Mouse (Mus musculus) kidney, embryonic 15.5 days (tissue): Measurements from ENCODE around the gene Vkorc1l1. TPM values are rescaled to one million over a fixed set of nuclear protein-coding genes. Genes with fewer than 3 reads are reported as not detected.

Experiments
- ATAC-seq: fragments of 200-750 bp; cut with Nextera tagmentation; replicated peaks from 2 replicates; pipeline ENCODE4 v1.8.0; 2017; ENCODE audit warnings: moderate TSS enrichment; ENCODE audit not compliant: low FRiP score
- H3K27ac ChIP-seq: fragments of 300-500 bp; sonication (generic); 2 replicates; pipeline ENCODE4 v1.5.1; 2015; ENCODE audit warnings: mild to moderate bottlenecking, inconsistent platforms
- H3K27me3 ChIP-seq: fragments of 300-500 bp; sonication (generic); 2 replicates; pipeline ENCODE4 v1.6.1; 2015; ENCODE audit warnings: inconsistent platforms
- H3K36me3 ChIP-seq: fragments of 300-500 bp; sonication (generic); 2 replicates; pipeline ENCODE4 v1.6.1; 2015; ENCODE audit warnings: inconsistent platforms
- H3K4me1 ChIP-seq: fragments of 300-500 bp; sonication (generic); 2 replicates; pipeline ENCODE4 v1.6.1; 2015; ENCODE audit warnings: inconsistent platforms
- H3K4me2 ChIP-seq: fragments of 300-500 bp; sonication (generic); 2 replicates; pipeline ENCODE4 v1.6.1; 2015; ENCODE audit warnings: moderate library complexity, mild to moderate bottlenecking, inconsistent platforms
- H3K4me3 ChIP-seq: fragments of 300-500 bp; sonication (generic); replicated peaks from 2 replicates; pipeline ENCODE4 v1.5.1; 2015; ENCODE audit warnings: mild to moderate bottlenecking, inconsistent platforms
- H3K9ac ChIP-seq: fragments of 300-500 bp; sonication (generic); 2 replicates; pipeline ENCODE4 v1.6.1; 2015; ENCODE audit warnings: mild to moderate bottlenecking, inconsistent platforms
- H3K9me3 ChIP-seq: fragments of 300-500 bp; sonication (generic); replicated peaks from 2 replicates; pipeline ENCODE4 v1.6.1; 2016; ENCODE audit warnings: inconsistent platforms
- WGBS: fragments of 180-500 bp; shearing (Covaris S2); methylation state at CpG from one replicate; pipeline ENCODE4 v1.1.7; 2015; ENCODE audit warnings: mixed read lengths; 5-methylcytosine and 5-hydroxymethylcytosine counted together
- polyA plus RNA-seq: library from polyadenylated mRNA; unstranded; fragments of >200 nt; fragmentation: Nextera tagmentation; extraction: Ambion mirVana; gene quantifications from 2 replicates; pipeline ENCODE4 v1.2.1, GENCODE M21; 2015

Gene Vkorc1l1
- polyA plus RNA-seq, 1 experiment from 2014 or later, result 26.3 TPM

DNA sequence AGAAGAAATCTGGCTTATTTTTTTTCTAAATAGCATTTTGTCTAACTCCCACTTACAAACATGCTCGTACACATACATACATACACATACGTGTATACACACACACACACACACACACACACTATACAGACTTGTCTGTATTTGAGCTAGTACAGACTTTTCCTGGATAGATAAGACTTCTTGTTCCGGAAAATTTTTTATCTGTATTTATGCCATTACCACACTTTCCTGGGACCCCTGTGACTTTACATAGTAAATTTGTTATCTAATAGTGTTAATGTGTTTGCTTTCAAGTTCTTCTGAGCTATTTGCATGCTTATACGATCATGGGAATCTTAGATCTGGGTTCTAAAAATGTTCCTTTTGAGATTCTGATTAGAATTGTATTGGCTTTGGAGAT, 10.4 kb downstream of the Vkorc1l1 start:
- Histone ChIP-seq H3K4me1 (0 out of 2 replicates have a peak, but pooled peaks cover 2% of the 10 kb centered on the region), H3K4me3 (no peak overlapping the region), H3K4me2 (no peak overlapping the region), H3K36me3 (no peaks in the 10 kb centered on the region), H3K27ac (no peak overlapping the region), H3K9me3 (no peaks in the 10 kb centered on the region), H3K9ac (no peak overlapping the region), H3K27me3 (no peaks in the 10 kb centered on the region)
- WGBS, result 90% methylated on average over 4 of the region's 4 CpGs
- ATAC-seq, result no peak

DNA sequence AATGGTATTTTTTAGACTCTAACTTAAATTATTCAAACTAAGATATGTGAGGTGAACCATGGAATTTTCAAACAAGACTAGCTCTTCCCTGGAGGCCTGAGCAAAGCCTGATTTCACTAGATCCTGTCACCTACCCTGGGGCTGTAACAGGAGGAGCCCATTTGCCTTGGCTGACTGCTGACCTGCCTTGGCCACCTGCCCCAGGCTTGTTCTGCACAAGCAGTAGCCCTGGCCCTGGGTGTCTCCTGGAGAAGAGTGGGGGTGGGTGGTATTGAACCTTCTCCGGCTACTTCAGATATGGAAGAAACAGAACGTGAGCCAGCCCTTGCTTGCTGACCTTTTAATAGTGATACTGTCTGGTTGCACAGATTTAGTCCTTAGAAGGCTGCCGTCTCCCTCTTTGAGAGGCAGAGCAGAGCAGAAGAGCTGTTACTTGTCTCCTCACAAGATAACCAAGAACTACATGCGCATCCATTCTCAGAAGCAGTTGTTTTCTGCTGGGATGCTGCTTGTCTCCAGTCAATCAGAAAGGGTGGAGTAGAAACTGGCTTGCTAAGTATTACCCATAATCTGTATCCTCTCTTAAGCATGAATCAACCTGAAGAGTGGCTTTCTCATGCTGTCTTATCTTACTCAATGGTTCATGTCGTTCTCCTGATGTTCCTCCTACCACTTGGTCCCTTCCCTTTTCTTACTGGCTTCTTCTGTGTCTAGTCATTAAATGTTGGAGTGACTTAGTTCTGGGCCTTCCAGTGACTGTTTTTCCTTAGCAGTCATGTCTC, 12.9 kb downstream of the Vkorc1l1 start:
- 80% methylated on average over 5 of the region's 5 CpGs for WGBS

DNA sequence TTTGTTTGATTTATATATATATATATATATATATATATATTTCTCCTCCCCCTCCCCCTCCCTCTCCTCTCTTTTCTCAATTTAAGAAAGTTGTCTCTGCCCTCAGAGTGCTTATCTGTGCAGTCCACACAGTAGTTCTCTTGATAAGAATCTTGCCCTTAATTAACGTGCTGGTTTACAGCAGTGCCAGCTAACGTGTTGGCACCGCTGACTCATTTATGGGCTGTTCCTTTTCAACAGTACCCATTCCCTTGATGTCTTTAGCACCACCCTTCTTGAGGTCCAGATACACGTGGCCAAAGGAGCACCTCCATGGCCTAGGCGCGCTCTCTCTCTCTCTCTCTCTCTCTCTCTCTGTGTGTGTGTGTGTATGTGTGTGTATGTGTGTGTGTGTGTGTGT, 14.0 kb downstream of the Vkorc1l1 start:
- H3K4me2 ChIP-seq, result no peak overlapping the region
- ATAC-seq, result no peak
- no peaks in the 10 kb centered on the region for H3K27me3 ChIP-seq
- no peak overlapping the region for H3K4me3 ChIP-seq
- no peaks in the 10 kb centered on the region for H3K9me3 ChIP-seq
- H3K9ac ChIP-seq, result no peak overlapping the region
- 80% methylated on average over 6 of the region's 6 CpGs for WGBS
- no peaks in the 10 kb centered on the region for H3K36me3 ChIP-seq
- H3K27ac ChIP-seq, result no peak overlapping the region
- H3K4me1 ChIP-seq, result 0 out of 2 replicates have a peak, but pooled peaks cover 2% of the 10 kb centered on the region

More for the DNA sequence above, 12.9 kb downstream of the Vkorc1l1 start:
- no peak overlapping the region for H3K9ac ChIP-seq
- ATAC-seq, result no peak
- H3K36me3 ChIP-seq, result no peaks in the 10 kb centered on the region
- no peak overlapping the region for H3K4me3 ChIP-seq
- no peaks in the 10 kb centered on the region for H3K27me3 ChIP-seq
- no peak overlapping the region for H3K27ac ChIP-seq
- H3K4me1 ChIP-seq, result 0 out of 2 replicates have a peak, but pooled peaks cover 2% of the 10 kb centered on the region
- H3K9me3 ChIP-seq, result no peaks in the 10 kb centered on the region
- no peak overlapping the region for H3K4me2 ChIP-seq

DNA sequence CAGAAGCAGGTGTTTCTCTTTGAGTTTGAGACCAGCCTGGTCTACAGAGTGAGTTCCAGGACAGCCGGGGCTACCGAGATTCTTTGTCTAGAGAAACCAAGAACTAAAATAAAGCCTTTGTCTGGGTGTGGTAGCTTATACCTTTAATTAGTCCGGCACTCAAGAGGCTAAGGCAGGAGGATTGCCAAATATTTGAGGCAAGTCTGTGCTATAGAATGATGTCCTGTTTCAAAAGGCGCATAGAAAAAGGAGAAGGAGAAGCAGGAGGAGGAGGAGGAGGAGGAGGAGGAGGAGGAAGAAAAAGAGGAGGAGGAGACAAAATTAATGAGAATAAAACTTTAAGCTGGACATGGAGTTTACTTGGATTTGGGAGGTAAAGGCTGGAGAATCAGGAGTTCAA, 21.5 kb downstream of the Vkorc1l1 start:
- H3K36me3 ChIP-seq, result no peaks in the 10 kb centered on the region
- H3K4me1 ChIP-seq, result no peaks in the 10 kb centered on the region
- H3K9ac ChIP-seq, result no peak overlapping the region
- 76% methylated on average over 4 of the region's 4 CpGs for WGBS
- no peak for ATAC-seq
- H3K4me2 ChIP-seq, result no peak overlapping the region
- no peak overlapping the region for H3K27ac ChIP-seq
- H3K4me3 ChIP-seq, result no peak overlapping the region
- H3K27me3 ChIP-seq, result no peaks in the 10 kb centered on the region
- H3K9me3 ChIP-seq, result no peaks in the 10 kb centered on the region

DNA sequence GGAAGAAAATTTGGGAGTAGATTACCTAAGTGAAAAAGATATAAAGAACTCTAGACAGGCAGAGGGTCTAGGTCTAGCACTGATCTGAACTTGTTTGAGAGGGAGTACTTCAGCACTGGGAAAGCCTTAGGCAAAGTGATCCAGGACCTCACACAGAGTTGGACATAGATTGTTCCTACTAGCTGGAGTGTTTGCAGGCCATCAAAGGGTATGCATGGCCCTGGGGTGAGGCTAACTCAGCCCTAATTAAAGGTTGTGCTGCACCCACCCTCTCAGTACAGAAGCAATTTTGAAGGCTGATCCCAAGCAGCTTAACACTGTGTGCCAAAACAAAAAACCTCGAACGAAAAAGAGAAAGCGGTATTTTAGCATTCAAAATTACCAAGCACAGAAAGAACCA, 24.7 kb downstream of the Vkorc1l1 start:
- no peaks in the 10 kb centered on the region for H3K27me3 ChIP-seq
- H3K4me3 ChIP-seq, result no peak overlapping the region
- no peak overlapping the region for H3K27ac ChIP-seq
- peaks cover 1% of the 10 kb centered on the region; the same call in 1 of the 2 replicates for H3K36me3 ChIP-seq
- no peak overlapping the region for H3K4me2 ChIP-seq
- no peaks in the 10 kb centered on the region for H3K9me3 ChIP-seq
- ATAC-seq, result no peak
- WGBS, result 87% methylated on average over 3 of the region's 3 CpGs
- no peak overlapping the region for H3K9ac ChIP-seq
- no peaks in the 10 kb centered on the region for H3K4me1 ChIP-seq

DNA sequence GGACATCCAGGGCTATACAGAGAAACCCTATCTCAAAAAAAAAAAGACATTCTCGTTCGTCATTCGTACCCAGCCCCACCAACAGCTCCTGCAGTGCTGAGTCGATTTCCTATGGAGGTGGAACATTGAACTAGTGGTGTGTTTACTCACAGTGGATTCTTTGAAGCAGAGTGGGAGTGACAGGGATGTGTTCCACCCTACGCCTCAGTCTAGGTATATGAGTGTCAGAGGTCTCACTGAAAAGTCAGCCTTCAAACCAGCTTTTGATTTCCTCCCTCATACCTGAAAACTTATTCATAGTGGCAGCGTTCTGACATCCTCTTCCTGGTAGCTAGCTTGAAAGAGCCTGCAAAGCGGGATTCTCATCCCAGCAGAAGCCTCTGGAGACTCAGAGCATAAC, 26.6 kb downstream of the Vkorc1l1 start:
- WGBS, result 82% methylated on average over 7 of the region's 7 CpGs
- Histone ChIP-seq H3K4me1 (no peaks in the 10 kb centered on the region), H3K9ac (no peak overlapping the region), H3K9me3 (no peaks in the 10 kb centered on the region), H3K4me3 (no peak overlapping the region), H3K27ac (no peak overlapping the region), H3K36me3 (peaks cover 12% of the 10 kb centered on the region; the same call in 1 of the 2 replicates), H3K27me3 (no peaks in the 10 kb centered on the region), H3K4me2 (no peak overlapping the region)
- no peak for ATAC-seq

DNA sequence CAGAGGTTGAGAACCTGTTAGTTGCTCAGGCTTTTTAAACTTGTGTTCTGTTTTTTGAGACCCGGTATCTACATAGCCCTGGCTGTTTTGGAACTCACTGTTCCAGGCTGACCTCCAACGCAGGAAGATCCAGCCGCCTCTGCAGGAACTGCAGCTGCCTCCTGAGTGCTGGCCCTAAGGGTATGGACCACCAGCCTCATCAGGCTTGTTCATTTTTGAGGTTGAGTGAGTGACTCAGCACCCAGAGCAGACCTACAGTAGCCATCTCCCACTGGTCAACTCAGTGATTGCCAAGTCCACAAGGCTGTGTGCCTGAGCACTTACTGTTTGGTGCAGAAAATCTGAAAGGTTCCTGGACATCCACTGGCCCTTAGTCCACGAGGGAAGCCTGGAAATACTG, 29.7 kb downstream of the Vkorc1l1 start:
- Histone ChIP-seq H3K4me2 (no peak overlapping the region), H3K9ac (no peak overlapping the region), H3K27ac (peak overlapping the region; percentile 32; the same call in 1 of the 2 replicates), H3K4me3 (no peak overlapping the region), H3K9me3 (no peaks in the 10 kb centered on the region), H3K36me3 (peaks cover 19% of the 10 kb centered on the region), H3K27me3 (no peaks in the 10 kb centered on the region), H3K4me1 (no peaks in the 10 kb centered on the region)
- WGBS, result 79% methylated on average over 4 of the region's 4 CpGs
- ATAC-seq, result no peak

DNA sequence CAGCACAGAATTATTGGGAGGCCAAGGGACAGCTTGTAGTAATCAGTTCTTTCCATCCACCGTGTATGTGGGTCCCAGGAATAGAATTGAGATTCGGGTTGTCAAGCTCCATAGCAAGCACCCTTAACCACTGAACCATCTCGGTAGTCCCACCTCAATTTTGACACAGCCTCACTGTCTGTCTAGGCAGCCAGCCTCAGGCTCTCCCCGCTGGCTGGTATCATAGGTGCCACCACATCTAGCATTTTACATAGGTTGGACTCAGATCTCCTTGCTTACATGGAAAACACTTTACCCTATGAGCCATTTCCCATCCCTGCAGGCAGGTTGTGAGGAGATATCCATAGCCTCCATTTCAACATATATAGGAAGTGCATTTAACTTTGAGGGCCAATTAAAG, 32.6 kb downstream of the Vkorc1l1 start:
- Histone ChIP-seq H3K27ac (no peak overlapping the region), H3K4me1 (no peaks in the 10 kb centered on the region), H3K9me3 (no peaks in the 10 kb centered on the region), H3K4me2 (no peak overlapping the region), H3K4me3 (no peak overlapping the region), H3K27me3 (no peaks in the 10 kb centered on the region), H3K9ac (no peak overlapping the region), H3K36me3 (peaks cover 19% of the 10 kb centered on the region)
- no peak for ATAC-seq
- 90% methylated on average over 4 of the region's 4 CpGs for WGBS

DNA sequence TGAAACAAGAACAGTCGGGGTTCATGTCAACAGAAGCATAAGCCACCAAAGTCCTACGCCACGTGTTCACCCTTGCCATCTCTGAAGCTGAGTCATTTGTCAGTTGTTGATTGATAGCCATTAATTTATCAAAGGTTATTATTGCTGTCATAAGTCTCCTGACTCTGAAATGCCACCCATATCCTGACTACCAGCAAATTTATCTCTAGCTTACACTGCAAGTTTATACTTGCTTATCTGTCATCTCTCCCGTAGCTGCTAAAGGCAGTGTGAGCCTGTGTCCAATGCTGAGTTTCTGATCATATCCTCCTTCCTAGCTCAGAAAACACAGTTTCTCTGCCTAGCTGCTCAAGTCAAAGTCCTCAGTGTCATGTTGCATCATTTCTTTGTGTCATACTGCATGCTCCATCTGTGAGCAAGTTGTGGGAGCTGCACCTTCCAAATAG, 33.1 kb downstream of the Vkorc1l1 start:
- WGBS, result 82% methylated on average over 4 of the region's 4 CpGs
- H3K9me3 ChIP-seq, result no peaks in the 10 kb centered on the region
- no peak overlapping the region for H3K4me3 ChIP-seq
- H3K4me1 ChIP-seq, result no peaks in the 10 kb centered on the region
- H3K27ac ChIP-seq, result no peak overlapping the region
- ATAC-seq, result no peak; the same call in 1 of the 2 replicates
- H3K9ac ChIP-seq, result no peak overlapping the region
- H3K36me3 ChIP-seq, result peaks cover 19% of the 10 kb centered on the region
- no peaks in the 10 kb centered on the region for H3K27me3 ChIP-seq
- H3K4me2 ChIP-seq, result no peak overlapping the region

DNA sequence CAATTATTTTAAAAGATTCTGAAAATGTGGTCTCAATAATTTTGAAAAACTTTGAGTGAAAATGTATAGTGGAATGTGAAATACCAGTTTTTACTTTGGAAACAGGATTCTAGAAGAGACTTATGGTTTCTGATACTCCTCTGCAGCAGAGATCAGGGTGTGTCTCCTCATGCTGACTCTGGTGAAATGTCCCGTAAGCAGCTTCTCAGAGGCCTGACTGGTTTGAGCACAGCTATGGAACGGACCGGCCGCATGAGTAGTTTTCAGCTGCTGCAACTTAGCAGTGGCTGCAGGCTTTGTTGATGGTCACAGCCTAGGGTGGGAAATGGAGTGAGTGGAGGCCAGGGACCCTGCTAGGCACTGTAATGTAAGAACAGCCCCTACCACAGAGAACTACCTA, 36.0 kb downstream of the Vkorc1l1 start:
- ATAC-seq, result no peak
- Histone ChIP-seq H3K36me3 (peaks cover 7% of the 10 kb centered on the region), H3K4me2 (no peak overlapping the region), H3K27me3 (no peaks in the 10 kb centered on the region), H3K9ac (no peak overlapping the region), H3K4me3 (no peak overlapping the region), H3K27ac (no peak overlapping the region), H3K4me1 (no peaks in the 10 kb centered on the region), H3K9me3 (no peaks in the 10 kb centered on the region)
- WGBS, result 72% methylated on average over 4 of the region's 4 CpGs

DNA sequence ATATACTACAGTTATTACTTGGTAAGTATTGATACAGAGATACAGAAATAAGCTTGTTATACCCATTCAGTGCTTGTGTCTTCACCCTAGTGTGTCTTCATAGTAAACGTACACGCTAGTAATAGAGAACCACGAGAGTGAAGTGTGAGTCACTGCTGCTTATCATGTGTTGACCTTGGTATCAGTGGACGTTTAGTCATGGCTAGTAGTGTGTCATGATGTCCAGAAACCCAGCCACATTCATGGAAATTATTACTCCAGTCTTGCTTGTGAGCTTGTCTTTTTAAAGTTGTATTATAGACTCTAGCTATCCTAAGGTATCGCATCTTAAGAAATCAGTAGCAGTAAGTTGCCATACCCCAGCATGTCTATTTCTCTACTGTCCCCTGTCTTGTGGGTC, 36.8 kb downstream of the Vkorc1l1 start:
- Histone ChIP-seq H3K27ac (no peak overlapping the region), H3K4me1 (no peaks in the 10 kb centered on the region), H3K4me3 (no peak overlapping the region), H3K27me3 (no peaks in the 10 kb centered on the region), H3K9ac (no peak overlapping the region), H3K36me3 (peaks cover 15% of the 10 kb centered on the region), H3K4me2 (no peak overlapping the region), H3K9me3 (no peaks in the 10 kb centered on the region)
- WGBS, result 85% methylated on average over 5 of the region's 5 CpGs
- ATAC-seq, result no peak

DNA sequence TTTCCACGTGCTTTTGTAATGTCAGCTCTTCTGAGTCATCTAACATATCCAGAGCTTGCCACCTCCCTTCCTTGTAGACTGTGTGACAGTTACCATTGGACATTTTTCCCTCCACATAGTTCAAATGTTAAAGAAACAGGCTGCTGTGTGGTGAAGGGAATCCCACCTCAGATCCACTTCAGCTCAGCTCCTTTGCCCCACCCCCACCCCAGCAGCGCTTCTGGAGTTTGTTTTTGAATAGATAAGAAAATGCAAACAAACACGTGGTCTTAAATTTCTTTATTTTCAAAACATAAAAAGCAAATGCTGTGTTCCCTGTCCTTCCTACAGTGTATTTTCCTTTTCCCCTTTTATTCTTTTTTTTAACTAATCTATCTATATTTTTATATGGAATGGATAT, 38.4 kb downstream of the Vkorc1l1 start:
- Histone ChIP-seq H3K36me3 (peaks cover 16% of the 10 kb centered on the region), H3K4me3 (no peak overlapping the region), H3K9ac (no peak overlapping the region), H3K27me3 (no peaks in the 10 kb centered on the region), H3K27ac (no peak overlapping the region), H3K4me1 (no peaks in the 10 kb centered on the region), H3K4me2 (no peak overlapping the region), H3K9me3 (no peaks in the 10 kb centered on the region)
- no peak for ATAC-seq
- WGBS, result 63% methylated on average over 3 of the region's 3 CpGs

DNA sequence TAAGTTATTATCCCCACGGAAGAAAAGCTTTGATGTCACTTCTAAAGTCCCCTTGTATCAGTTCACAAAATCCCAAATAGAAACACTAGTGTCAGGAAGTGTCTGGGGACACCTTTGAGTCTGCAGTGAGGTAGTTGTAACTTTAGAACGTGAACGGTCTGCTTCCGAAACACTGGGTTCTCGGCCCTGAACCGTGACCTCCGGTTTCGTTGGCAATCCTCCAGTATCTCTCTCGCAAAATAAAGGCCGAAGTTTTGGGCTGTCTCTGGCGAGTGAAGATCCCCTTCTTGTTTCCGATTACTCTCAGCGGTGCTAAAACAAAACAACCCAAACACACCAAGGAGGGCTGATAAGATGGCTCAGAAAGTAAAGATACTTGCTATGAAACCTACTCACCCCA, 47.6 kb downstream of the Vkorc1l1 start:
- H3K27ac ChIP-seq, result no peak overlapping the region
- H3K27me3 ChIP-seq, result no peaks in the 10 kb centered on the region
- no peak overlapping the region for H3K4me3 ChIP-seq
- no peaks in the 10 kb centered on the region for H3K9me3 ChIP-seq
- peaks cover 30% of the 10 kb centered on the region for H3K36me3 ChIP-seq
- no peak overlapping the region for H3K4me2 ChIP-seq
- H3K9ac ChIP-seq, result no peak overlapping the region
- no peaks in the 10 kb centered on the region for H3K4me1 ChIP-seq
- WGBS, result 64% methylated on average over 13 of the region's 13 CpGs
- no peak for ATAC-seq
